Mouse (Mus musculus): Measurements from ENCODE around the gene Fcgr1. TPM values are rescaled to one million over a fixed set of nuclear protein-coding genes. Genes with fewer than 3 reads are reported as not detected.

Gene Fcgr1
- polyA plus RNA-seq (2017; shearing (Covaris generic)): 1 to 10 TPM in 1 of 2 experiments, under 1 TPM in 1; 0.92 to 1.8 TPM

DNA sequence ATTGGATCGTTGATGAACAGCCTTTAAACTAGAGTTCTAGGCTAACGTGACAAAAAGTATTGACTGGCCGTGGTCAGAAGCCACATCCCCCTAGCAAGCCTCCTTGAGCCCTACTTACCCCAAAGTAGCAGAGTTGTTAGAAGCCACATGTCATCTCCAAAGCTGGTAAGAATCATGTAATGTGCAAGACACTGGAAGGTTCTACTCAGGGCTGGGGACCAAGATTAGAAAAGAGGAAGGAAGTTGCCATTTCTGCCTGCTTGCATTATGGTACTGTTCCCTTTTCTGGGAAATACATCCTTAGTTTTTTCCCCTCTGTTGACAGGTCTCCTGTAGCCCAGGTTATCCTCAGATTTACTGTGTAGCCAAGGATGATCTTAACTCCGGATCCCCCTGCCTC, at the start of gene Fcgr1:
Gene Fcgr1 (minus strand): TSS at position 183 of the 400 bp plus-strand sequence.

DNA sequence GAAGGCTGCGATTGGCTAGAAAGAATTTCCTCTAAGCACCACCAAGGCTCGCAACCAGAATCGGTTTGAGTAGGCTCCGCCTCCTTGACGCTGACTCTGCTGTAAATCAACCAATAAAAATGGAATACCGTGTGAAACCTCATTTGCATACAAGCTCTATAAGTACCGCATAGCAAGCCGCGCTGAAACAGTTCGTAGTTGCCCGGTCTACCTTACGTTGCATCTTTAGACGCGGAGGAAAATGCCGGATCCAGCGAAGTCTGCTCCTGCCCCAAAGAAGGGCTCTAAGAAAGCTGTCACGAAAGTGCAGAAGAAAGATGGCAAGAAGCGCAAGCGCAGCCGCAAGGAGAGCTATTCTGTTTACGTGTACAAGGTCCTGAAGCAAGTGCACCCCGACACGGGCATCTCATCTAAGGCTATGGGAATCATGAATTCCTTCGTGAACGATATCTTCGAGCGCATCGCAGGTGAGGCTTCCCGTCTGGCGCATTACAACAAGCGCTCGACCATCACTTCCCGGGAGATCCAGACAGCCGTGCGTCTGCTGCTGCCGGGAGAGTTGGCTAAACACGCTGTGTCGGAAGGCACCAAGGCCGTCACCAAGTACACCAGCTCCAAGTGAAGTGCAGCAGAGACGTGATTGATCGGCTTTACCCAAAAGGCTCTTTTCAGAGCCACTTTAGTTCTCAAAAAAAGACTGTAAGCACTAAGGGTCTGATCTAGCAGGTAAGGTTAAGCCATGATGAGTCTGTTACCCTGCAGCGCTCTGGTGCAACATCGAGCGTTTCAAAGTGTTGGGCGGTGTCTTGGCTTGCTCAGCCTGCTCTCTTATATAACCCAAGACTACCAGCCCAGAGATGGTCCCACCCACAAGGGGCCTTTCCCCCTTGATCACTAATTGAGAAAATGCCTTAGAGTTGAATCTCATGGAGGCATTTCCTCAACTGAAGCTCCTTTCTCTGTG, 24.0 kb downstream of the Fcgr1 start, which contains the start of gene Hist2h2bb:
Gene Hist2h2bb (plus strand): TSS at position 242 of the 964 bp plus-strand sequence.

GRCm38 (mm10) chr3:96268051-96268775, 25.6 kb downstream of the Fcgr1 start, which contains the start of gene Hist2h3b:
Gene Hist2h3b (plus strand): TSS chr3:96268654.

DNA sequence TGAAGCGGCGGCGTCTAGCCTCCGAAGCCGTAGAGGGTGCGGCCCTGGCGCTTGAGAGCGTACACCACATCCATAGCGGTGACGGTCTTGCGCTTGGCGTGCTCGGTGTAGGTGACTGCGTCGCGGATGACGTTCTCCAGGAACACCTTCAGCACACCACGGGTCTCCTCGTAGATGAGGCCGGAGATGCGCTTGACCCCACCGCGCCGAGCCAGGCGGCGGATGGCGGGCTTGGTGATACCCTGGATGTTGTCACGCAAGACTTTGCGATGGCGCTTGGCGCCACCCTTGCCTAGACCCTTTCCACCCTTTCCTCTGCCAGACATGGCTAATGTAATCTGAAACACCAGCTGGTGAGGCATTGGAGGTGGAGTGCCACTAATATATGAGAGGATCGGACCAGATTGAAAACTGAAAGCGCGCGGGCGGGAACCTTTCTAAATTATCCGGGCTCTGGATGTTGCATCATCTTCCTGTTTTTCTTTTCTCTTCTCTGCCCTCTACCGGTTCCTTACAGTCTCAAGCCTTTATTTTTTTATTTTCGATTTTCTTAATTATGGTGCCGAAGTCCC, 30.7 kb downstream of the Fcgr1 start, which contains the start of gene Hist2h4:
Gene Hist2h4 (minus strand): TSS at position 333 of the 572 bp plus-strand sequence.

DNA sequence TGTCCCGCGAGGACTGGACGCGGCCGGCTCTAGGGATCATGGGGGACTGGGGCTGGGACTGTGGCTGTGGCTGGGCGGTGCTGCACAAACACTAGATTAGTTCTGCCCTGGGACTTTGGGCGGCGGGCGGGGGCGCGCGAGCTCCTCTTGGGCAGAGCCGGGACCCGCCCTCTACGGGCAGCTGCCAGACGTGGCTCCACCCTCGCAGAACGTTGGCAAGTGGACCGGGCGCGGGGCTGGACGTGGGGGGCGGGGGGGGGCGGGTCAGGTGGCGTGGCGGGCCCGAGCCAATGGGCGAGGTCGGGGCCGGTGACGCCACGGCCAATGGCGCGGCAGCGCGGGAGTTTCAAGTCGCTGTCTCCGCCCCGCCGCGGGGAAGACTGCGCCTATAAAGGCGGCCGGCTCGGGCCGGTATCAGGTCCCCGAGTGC, 47.3 kb downstream of the Fcgr1 start, which contains the start of gene Hist2h3c1:
Gene Hist2h3c1 (plus strand): TSS at position 259 of the 430 bp plus-strand sequence.

GRCm38 (mm10) chr3:96245003-96245886, 48.5 kb downstream of the Fcgr1 start, which contains the start of gene Hist2h2aa1:
Gene Hist2h2aa1 (plus strand): TSS chr3:96245497.

GRCm38 (mm10) chr3:96239949-96240798, 53.6 kb downstream of the Fcgr1 start, which contains the start of gene Hist2h2aa2:
Gene Hist2h2aa2 (minus strand): TSS chr3:96240276.

GRCm38 (mm10) chr3:96238954-96239793, 54.6 kb downstream of the Fcgr1 start, which contains the start of gene Hist2h3c2:
Gene Hist2h3c2 (minus strand): TSS chr3:96239127.

Other genes starting within 250 kb of the Fcgr1 start
- gene Vps45, start 235.5 kb downstream of the Fcgr1 start, polyA plus RNA-seq (2017; shearing (Covaris generic)): 10 to 100 TPM; 24.6 to 40.2 TPM
- 10 to 100 TPM; 12.6 to 13.5 TPM for gene Otud7b, start 189.4 kb downstream of the Fcgr1 start, polyA plus RNA-seq (2017; shearing (Covaris generic))
- gene Mtmr11, start 132.0 kb downstream of the Fcgr1 start, polyA plus RNA-seq (2017; shearing (Covaris generic)): 1 to 10 TPM; 2.7 to 3.0 TPM
- gene Sf3b4, start 121.6 kb downstream of the Fcgr1 start, polyA plus RNA-seq (2017; shearing (Covaris generic)): 100 to 1,000 TPM; 137 to 149 TPM
- gene Sv2a, start 112.8 kb downstream of the Fcgr1 start, polyA plus RNA-seq (2017; shearing (Covaris generic)): 1 to 10 TPM; 3.1 to 4.0 TPM
- gene Bola1, start 74.3 kb downstream of the Fcgr1 start, polyA plus RNA-seq (2017; shearing (Covaris generic)): 10 to 100 TPM; 21.5 to 30.7 TPM
- 1 to 10 TPM; 1.1 to 1.6 TPM for gene Hist2h2ab, start 74.1 kb downstream of the Fcgr1 start, polyA plus RNA-seq (2017; shearing (Covaris generic))
- 10 to 100 TPM in 1 of 2 experiments, 1 to 10 TPM in 1; 6.4 to 10.1 TPM for gene Hist2h2ac, start 73.1 kb downstream of the Fcgr1 start, polyA plus RNA-seq (2017; shearing (Covaris generic))
- 1 to 10 TPM; 5.0 to 5.9 TPM for gene Hist2h2be, start 72.8 kb downstream of the Fcgr1 start, polyA plus RNA-seq (2017; shearing (Covaris generic))
- gene Hist2h3c2, start 54.8 kb downstream of the Fcgr1 start, polyA plus RNA-seq (2017; shearing (Covaris generic)): under 1 TPM in 1 of 2 experiments, not detected in 1; 0.25 TPM
- 10 to 100 TPM; 51.7 to 57.6 TPM for gene Hist2h2aa2, start 53.7 kb downstream of the Fcgr1 start, polyA plus RNA-seq (2017; shearing (Covaris generic))
- not detected for gene Hist2h2aa1, start 48.5 kb downstream of the Fcgr1 start, polyA plus RNA-seq (2017; shearing (Covaris generic))
- gene Hist2h3c1, start 47.3 kb downstream of the Fcgr1 start, polyA plus RNA-seq (2017; shearing (Covaris generic)): not detected
- 1 to 10 TPM; 1.3 to 1.4 TPM for gene Hist2h4, start 30.7 kb downstream of the Fcgr1 start, polyA plus RNA-seq (2017; shearing (Covaris generic))
- gene Hist2h3b, start 25.3 kb downstream of the Fcgr1 start, polyA plus RNA-seq (2017; shearing (Covaris generic)): 10 to 100 TPM in 1 of 2 experiments, 1 to 10 TPM in 1; 9.4 to 10.6 TPM
- 1 to 10 TPM; 4.5 to 6.4 TPM for gene Hist2h2bb, start 24.2 kb downstream of the Fcgr1 start, polyA plus RNA-seq (2017; shearing (Covaris generic))
- not detected for gene BC107364, start 158.3 kb upstream of the Fcgr1 start, polyA plus RNA-seq (2017; shearing (Covaris generic))
- gene Hfe2, start 231.2 kb upstream of the Fcgr1 start, polyA plus RNA-seq (2017; shearing (Covaris generic)): not detected

Measured in activated CD4-positive, CD25-positive, alpha-beta regulatory T cell (primary cell).